Mouse (Mus musculus): ENCODE results near the gene AC131692.1.

DNA sequence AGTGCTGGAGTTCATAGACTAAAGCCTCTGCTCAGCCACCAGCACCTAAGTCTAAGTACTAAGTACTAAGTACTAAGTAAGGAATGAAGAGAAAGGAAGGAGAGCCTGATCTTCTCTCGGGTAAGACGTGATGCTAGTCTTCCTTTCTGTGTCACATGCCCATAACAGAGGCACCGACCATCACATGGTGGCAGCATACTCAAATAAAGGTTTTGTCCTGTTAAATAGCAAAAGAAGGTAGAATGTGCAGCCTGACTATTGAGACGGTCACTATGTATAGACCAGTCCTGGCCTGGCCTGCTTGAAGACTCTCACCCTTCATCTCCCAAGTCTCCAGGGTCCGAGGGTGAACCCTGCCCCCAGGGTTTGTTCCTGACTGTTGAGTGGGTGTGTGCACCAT lies 50.6 kb downstream of the AC131692.1 start:
- TF ChIP-seq CTCF (IDR thresholded peaks at IDR 0.05) (no peak), EP300 (IDR thresholded peaks at IDR 0.05) (no peak)

All from lung, postnatal 0 days (tissue).